Mouse (Mus musculus) liver, embryonic 14.5 days (tissue): ENCODE data around the gene Rassf6.

Experiments used
- CTCF ChIP-seq: IDR thresholded peaks from 2 replicates; pipeline ENCODE4 v1.5.1; 2016; ENCODE audit warnings: antibody characterized with exemption, low read depth, control low read depth
- EP300 ChIP-seq: IDR thresholded peaks from 2 replicates; pipeline ENCODE4 v1.6.1; 2016; ENCODE audit warnings: antibody characterized with exemption, low read depth

GRCm38 (mm10) chr5:90634885-90635284 lies 5.6 kb downstream of the Rassf6 start:
- TF ChIP-seq CTCF (no peak), EP300 (no peak)
